Mouse (Mus musculus): ENCODE results near the gene Rorc. TPM values are rescaled to one million over a fixed set of nuclear protein-coding genes. Genes with fewer than 3 reads are reported as not detected.

Rorc gene
- polyA plus RNA-seq, 1 experiment, result not detected

DNA sequence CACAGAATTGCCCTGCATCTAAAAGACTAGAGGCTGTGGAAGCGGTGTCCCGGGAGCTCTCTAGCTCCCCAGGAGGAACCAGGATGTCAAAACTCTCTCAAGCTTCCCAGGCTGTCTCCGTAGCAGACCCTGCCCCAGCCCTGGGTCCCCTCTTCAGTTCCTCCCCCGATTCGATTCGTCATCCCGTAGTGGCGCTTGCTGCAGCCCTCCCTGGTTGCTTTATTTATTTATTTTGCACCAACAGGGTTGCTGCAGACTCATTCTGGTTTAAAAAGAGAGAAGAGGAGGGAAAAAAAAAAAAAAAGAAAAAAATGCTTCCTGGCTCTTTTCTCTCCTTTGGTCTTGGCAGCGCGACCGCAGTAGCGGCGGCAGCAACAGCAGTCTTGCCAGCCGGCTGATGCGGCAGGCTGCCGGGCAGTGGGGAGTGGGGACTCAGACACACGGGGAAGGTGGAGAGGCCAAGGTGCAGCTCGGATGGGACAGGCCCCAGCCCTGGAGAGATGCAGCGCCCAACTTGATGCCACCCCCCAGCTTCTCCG is 26.4 kb downstream of the Rorc start:
- H3K4me1 ChIP-seq (ENCODE audit: control insufficient read depth), result no peaks in the 10 kb centered on the region
- H3K27me3 ChIP-seq (ENCODE audit: control insufficient read depth), result peaks cover 52% of the 10 kb centered on the region
- H3K36me3 ChIP-seq (ENCODE audit: control insufficient read depth), result no peaks in the 10 kb centered on the region
- H3K9me3 ChIP-seq (ENCODE audit: control insufficient read depth, low read length), result no peaks in the 10 kb centered on the region
- TF ChIP-seq GATA1 (IDR thresholded peaks at IDR 0.05; ENCODE audit: low read length), result no peak
- no peak for TF ChIP-seq TAL1 (IDR thresholded peaks at IDR 0.05; ENCODE audit: low read length)
- H3K4me3 ChIP-seq (replicated peaks), result no peak overlapping the region

DNA sequence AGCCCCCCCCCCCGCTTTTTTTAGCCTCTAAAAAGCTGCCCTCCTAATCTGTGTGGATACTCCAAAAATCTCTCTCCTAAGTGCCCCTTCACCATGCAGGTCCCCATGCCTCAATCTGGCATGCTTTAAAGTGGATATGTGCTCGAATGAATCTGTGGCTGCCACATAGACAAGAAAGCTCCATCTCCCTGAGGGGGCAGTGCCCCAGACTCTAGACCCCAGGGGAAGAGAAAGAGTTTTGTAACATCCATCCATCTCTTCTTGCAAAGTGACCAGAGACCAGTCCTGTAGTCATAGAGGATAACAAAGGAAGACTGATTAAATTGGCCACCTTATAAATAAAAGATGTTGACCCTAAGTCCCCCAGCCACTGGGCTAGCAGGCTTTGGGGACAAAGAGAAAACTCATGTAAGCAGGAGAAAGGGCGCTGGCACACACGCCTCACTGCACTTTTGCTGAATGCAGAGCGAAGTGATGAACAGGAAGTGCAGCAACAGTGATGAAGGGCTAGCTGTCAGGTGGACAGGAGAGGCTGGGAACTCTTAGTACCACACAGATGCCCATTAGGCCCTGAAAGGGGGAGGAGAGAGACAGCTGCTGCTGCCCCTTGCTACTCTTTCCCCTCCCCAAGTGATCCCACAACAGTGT is 27.2 kb downstream of the Rorc start:
- no peaks in the 10 kb centered on the region for H3K9me3 ChIP-seq (ENCODE audit: control insufficient read depth, low read length)
- H3K4me1 ChIP-seq (ENCODE audit: control insufficient read depth), result no peaks in the 10 kb centered on the region
- TF ChIP-seq GATA1 (IDR thresholded peaks at IDR 0.05; ENCODE audit: low read length), result no peak
- TF ChIP-seq TAL1 (IDR thresholded peaks at IDR 0.05; ENCODE audit: low read length), result no peak
- peaks cover 54% of the 10 kb centered on the region for H3K27me3 ChIP-seq (ENCODE audit: control insufficient read depth)
- no peak overlapping the region for H3K4me3 ChIP-seq (replicated peaks)
- H3K36me3 ChIP-seq (ENCODE audit: control insufficient read depth), result no peaks in the 10 kb centered on the region

DNA sequence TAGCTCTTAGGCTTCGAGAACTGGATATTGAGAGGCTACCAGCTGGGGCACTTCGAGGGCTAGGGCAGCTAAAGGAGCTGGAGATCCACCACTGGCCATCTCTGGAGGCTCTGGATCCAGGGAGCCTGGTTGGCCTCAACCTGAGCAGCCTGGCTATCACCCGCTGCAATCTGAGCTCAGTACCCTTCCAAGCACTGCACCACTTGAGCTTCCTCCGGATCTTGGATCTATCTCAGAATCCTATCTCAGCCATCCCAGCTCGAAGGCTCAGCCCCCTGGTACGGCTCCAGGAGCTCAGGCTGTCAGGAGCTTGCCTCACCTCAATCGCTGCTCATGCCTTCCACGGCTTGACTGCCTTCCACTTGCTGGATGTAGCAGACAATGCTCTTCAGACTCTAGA is 29.9 kb downstream of the Rorc start:
- Histone ChIP-seq H3K36me3 (ENCODE audit: control insufficient read depth) (no peaks in the 10 kb centered on the region), H3K4me1 (ENCODE audit: control insufficient read depth) (no peaks in the 10 kb centered on the region), H3K4me3 (replicated peaks) (no peak overlapping the region), H3K9me3 (ENCODE audit: control insufficient read depth, low read length) (no peaks in the 10 kb centered on the region), H3K27me3 (ENCODE audit: control insufficient read depth) (peaks cover 48% of the 10 kb centered on the region)
- TF ChIP-seq TAL1 (IDR thresholded peaks at IDR 0.05; ENCODE audit: low read length), result no peak
- TF ChIP-seq GATA1 (IDR thresholded peaks at IDR 0.05; ENCODE audit: low read length), result no peak

DNA sequence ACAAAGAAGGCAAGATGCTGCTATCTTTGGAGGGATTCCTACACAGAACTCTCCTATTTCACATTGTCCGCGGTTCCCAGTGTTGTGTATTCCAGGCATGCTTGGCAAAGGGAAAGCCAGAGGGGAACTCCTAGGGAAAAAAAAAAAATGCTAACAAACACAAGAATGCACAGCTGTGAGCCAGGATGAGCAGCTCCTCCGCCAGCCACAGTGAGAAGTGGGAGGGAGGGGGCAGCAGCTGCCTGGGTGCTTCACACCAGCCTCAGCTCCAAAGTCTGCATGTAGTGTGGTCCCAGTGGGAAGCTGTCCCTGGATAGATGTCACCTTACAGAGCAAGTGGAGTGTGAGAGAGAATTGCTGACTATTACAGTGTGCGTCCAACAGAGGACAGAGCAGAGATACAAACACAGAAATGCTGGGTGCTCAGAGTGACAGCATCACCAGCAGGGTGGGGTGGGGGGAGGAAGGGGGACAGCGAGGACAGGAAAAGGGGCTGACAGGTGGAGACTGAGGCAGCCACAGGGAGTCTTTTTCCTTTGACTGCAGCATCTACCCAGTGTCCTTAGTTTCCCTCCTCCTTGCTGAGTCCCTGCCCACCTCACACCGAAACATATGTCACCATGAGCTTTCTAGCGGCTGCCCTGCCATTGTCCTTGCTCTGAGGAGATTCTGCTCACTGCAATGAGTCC is 31.9 kb downstream of the Rorc start:
- Histone ChIP-seq H3K4me1 (ENCODE audit: control insufficient read depth) (no peaks in the 10 kb centered on the region), H3K36me3 (ENCODE audit: control insufficient read depth) (no peaks in the 10 kb centered on the region), H3K9me3 (ENCODE audit: control insufficient read depth, low read length) (no peaks in the 10 kb centered on the region), H3K27me3 (ENCODE audit: control insufficient read depth) (peaks cover 29% of the 10 kb centered on the region), H3K4me3 (replicated peaks) (no peak overlapping the region)
- TF ChIP-seq TAL1 (IDR thresholded peaks at IDR 0.05; ENCODE audit: low read length) (no peak), GATA1 (IDR thresholded peaks at IDR 0.05; ENCODE audit: low read length) (no peak)

DNA sequence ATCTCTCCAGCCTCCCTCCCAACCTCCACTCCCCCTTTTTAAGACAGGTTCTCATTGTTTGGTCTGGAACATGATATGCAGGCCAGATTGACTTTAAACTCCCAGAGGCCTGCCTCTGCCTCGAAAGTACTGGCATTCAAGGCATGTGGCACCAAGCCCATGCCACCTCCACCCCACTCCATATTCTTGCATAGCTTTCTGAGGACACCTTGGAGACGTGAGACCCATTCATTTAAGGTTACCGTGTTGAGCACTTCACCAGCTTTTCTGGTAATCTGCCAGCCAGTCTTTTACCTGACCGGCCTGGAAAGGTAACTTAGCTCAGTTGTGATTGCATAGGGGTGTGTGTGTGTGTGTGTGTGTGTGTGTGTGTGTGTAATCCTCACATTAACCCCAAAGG is 33.0 kb downstream of the Rorc start:
- Histone ChIP-seq H3K4me1 (ENCODE audit: control insufficient read depth) (no peaks in the 10 kb centered on the region), H3K36me3 (ENCODE audit: control insufficient read depth) (no peaks in the 10 kb centered on the region), H3K27me3 (ENCODE audit: control insufficient read depth) (peaks cover 19% of the 10 kb centered on the region), H3K9me3 (ENCODE audit: control insufficient read depth, low read length) (no peaks in the 10 kb centered on the region), H3K4me3 (replicated peaks) (no peak overlapping the region)
- TF ChIP-seq GATA1 (IDR thresholded peaks at IDR 0.05; ENCODE audit: low read length) (no peak), TAL1 (IDR thresholded peaks at IDR 0.05; ENCODE audit: low read length) (no peak)

DNA sequence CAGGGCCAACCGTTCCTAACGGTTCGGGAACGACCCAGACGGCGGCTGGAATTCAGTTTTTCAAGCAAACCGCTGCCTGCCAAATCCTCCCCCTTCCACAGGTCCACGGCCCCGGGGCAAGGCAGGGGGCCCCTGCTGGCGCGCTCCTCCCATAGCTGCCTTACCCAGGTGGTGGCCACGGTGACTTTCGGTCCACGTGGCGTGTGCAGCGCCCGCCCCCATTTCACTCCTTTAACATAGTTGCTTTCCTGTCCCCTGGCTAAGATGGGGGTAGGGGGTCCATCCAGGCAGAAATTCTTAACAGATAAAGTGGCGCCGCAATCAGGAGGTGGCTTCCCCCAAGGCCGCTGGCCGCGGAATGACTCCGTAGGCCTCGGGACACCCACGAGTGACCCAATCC is 39.9 kb downstream of the Rorc start:
- Histone ChIP-seq H3K4me3 (replicated peaks) (peak overlapping the region; percentile 63), H3K9me3 (ENCODE audit: control insufficient read depth, low read length) (peaks cover 4% of the 10 kb centered on the region; the same call in 1 of the 2 replicates), H3K4me1 (ENCODE audit: control insufficient read depth) (peaks cover 12% of the 10 kb centered on the region), H3K36me3 (ENCODE audit: control insufficient read depth) (no peaks in the 10 kb centered on the region), H3K27me3 (ENCODE audit: control insufficient read depth) (peaks cover 14% of the 10 kb centered on the region)
- TF ChIP-seq TAL1 (IDR thresholded peaks at IDR 0.05; ENCODE audit: low read length) (no peak), GATA1 (IDR thresholded peaks at IDR 0.05; ENCODE audit: low read length) (no peak)

DNA sequence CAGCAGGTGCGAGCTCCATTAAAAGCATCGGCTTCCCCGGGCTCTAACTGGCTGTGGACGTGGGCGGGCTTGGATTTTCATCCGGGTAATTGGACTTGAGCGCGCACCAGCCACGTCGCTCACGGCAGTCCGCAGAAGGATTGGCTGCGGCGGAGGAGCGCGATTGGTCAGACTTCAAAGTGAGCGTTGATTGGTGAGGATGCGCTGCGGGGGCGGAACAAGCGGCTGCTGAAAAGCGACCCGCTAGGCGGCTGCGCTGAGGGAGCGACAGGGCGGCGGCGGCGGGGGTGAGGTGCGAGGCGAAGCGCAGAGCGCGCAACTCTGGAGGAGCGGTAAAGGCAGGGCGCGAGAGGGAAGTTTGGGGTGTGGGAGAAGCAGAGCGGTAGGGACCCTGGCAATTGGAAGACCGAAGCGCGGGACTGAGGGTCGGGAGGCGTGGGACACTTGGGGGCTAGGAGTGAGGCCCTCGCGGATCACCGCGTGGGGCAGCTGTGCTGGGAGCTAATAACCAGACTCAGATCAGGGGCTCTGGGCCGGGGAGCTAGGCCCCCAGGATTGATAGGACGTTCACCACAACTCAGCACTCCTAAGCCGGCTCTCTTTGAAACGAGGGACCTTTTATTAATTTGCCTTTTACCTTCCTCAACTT is 40.6 kb downstream of the Rorc start, which contains the start of gene Tdrkh:
Gene Tdrkh (plus strand): TSS at position 243 of the 649 bp plus-strand sequence.
- Histone ChIP-seq H3K9me3 (ENCODE audit: control insufficient read depth, low read length) (peaks cover 4% of the 10 kb centered on the region; the same call in 1 of the 2 replicates), H3K4me1 (ENCODE audit: control insufficient read depth) (peaks cover 12% of the 10 kb centered on the region), H3K27me3 (ENCODE audit: control insufficient read depth) (peaks cover 14% of the 10 kb centered on the region), H3K4me3 (replicated peaks) (peak within 1 kb of the TSS; percentile 63), H3K36me3 (ENCODE audit: control insufficient read depth) (no peaks in the 10 kb centered on the region)
- TF ChIP-seq GATA1 (IDR thresholded peaks at IDR 0.05; ENCODE audit: low read length) (no peak), TAL1 (IDR thresholded peaks at IDR 0.05; ENCODE audit: low read length) (no peak)

DNA sequence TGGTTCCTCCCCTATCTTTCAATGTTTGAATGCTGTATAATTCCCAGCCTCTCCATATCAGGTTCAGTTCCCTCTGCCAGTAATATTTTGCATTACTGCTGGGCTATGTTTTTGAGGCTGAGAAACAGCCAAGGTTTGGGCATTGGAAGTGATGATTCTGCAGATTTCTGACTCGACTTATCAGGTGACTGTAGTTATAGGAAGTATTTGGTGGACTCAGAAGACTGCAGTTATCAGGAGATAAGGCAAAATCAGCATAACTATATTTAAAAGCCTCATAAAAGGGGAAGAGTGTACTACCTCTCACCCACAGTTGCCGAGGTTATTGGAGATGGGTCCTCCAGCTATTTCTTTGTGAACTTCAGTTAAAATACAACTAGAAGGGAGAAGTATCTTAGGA is 58.4 kb downstream of the Rorc start:
- Histone ChIP-seq H3K4me1 (ENCODE audit: control insufficient read depth) (no peaks in the 10 kb centered on the region), H3K27me3 (ENCODE audit: control insufficient read depth) (no peaks in the 10 kb centered on the region), H3K9me3 (ENCODE audit: control insufficient read depth, low read length) (no peaks in the 10 kb centered on the region), H3K36me3 (ENCODE audit: control insufficient read depth) (no peaks in the 10 kb centered on the region), H3K4me3 (replicated peaks) (no peak overlapping the region)
- no peak for TF ChIP-seq GATA1 (IDR thresholded peaks at IDR 0.05; ENCODE audit: low read length)
- TF ChIP-seq TAL1 (IDR thresholded peaks at IDR 0.05; ENCODE audit: low read length), result no peak

DNA sequence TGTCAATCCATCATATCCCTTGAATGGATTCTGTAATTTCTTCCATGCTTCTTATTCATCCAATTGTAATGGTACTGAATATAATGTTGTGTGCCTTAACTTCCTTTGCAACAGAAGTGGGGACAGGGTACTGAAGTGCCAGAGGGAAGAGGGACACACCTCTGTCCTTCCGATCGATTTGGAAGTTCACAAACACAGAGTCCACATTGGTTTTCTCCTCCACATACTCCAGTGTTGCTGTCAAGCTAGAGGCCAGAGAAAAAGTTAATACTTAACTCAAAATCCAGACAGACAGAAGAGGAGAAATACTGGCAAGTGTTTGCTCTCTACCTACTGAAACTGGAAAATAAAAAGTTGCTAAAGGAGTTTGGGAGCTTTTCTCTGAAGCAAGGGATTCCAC is 61.7 kb downstream of the Rorc start:
- no peak overlapping the region for H3K4me3 ChIP-seq (replicated peaks)
- TF ChIP-seq GATA1 (IDR thresholded peaks at IDR 0.05; ENCODE audit: low read length), result no peak
- TF ChIP-seq TAL1 (IDR thresholded peaks at IDR 0.05; ENCODE audit: low read length), result no peak

More for the DNA sequence above, 61.7 kb downstream of the Rorc start:
- no peaks in the 10 kb centered on the region for H3K9me3 ChIP-seq (ENCODE audit: control insufficient read depth, low read length)
- H3K4me1 ChIP-seq (ENCODE audit: control insufficient read depth), result no peaks in the 10 kb centered on the region
- no peaks in the 10 kb centered on the region for H3K27me3 ChIP-seq (ENCODE audit: control insufficient read depth)
- no peaks in the 10 kb centered on the region for H3K36me3 ChIP-seq (ENCODE audit: control insufficient read depth)
